29 mouse cellular contexts compared by ENCODE assay signal in the genomic region with DNA sequence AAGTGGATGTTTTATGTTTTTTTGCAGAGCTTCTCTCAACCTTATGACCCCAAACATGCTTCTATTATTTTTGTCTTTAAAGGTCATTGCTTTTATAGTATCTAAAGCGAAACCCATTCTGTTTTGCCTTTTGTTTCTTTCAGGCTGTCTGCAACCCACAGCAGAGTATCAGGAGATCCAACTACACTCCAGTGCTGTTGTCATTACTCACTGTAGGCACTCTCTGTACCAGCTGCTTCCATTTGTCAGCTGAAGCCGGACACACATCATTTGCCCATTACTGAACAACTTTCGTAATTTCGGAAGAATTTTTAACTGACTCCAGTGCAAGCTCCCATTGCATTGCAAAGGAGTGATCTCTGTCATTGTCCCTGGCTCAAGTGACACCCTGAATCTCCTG.
DNase-seq lines count a peak whose midpoint lies in the region; ATAC-seq and TF ChIP-seq lines count a peak whose summit lies in the region.
"Had no signal": no experiment of that assay in that cellular context is flagged by ENCODE, and none has a peak within 500 bp of the region (broad histone marks: within the 10 kb centered on the region; RNA-seq: fewer than 3 reads in every experiment).

No protein-coding gene starts in this region.

- no peak overlapping the region for H3K4me3 ChIP-seq in midbrain, embryonic 11.5 days (ENCODE audit: low read depth, low read length)
- H3K4me3 ChIP-seq in midbrain, embryonic 15.5 days, result no peak overlapping the region
- no peak overlapping the region for H3K4me3 ChIP-seq in myocyte
- H3K4me3 ChIP-seq: embryonic facial prominence, embryonic 12.5 days; erythroblast, embryonic 14.5 days; forebrain, embryonic 12.5 days; forebrain, embryonic 15.5 days; heart, adult 2 months; heart, embryonic 10.5 days; heart, embryonic 13.5 days had no signal

- no peaks in the 10 kb centered on the region for H3K27me3 ChIP-seq in midbrain, embryonic 11.5 days (ENCODE audit: control insufficient read depth, insufficient read depth, low read length)
- H3K27me3 ChIP-seq in midbrain, embryonic 15.5 days (replicated peaks), result no peaks in the 10 kb centered on the region
- H3K27me3 ChIP-seq in myocyte (ENCODE audit: control insufficient read depth, insufficient read depth, insufficient read length), result no peaks in the 10 kb centered on the region
- H3K27me3 ChIP-seq: CH12.LX; embryonic facial prominence, embryonic 12.5 days; forebrain, embryonic 12.5 days; forebrain, embryonic 15.5 days; heart, embryonic 13.5 days; Patski had no signal

- peak; percentile 14 for DNase-seq in embryo, embryonic 10 days (ENCODE audit: low spot score)
- no peak for DNase-seq in embryo, embryonic 11 days
- DNase-seq in midbrain, embryonic 11.5 days (ENCODE audit: low spot score, missing footprints), result no peak
- no peak for DNase-seq in frontal cortex, postnatal 25 days (ENCODE audit: low spot score in 2 of 2)
- DNase-seq: adrenal gland, postnatal 10 days; adrenal gland, postnatal 36 days; cerebellum, adult 11 months; cerebellum, adult 2 months; cerebellum, adult 9-11 months; cerebellum, postnatal 25 days; gastrocnemius, postnatal 10 days; gastrocnemius, postnatal 36 days; heart, adult 2 months; heart, postnatal 14 days; heart, postnatal 4 days had no signal

- WGBS in midbrain, embryonic 11.5 days, result 60% methylated on average over 4 of the region's 4 CpGs
- WGBS in midbrain, embryonic 15.5 days, result 73% methylated on average over 4 of the region's 4 CpGs

- no peak overlapping the region for H3K4me2 ChIP-seq in midbrain, embryonic 11.5 days
- no peak overlapping the region for H3K4me2 ChIP-seq in midbrain, embryonic 15.5 days
- H3K4me2 ChIP-seq in myocyte (ENCODE audit: low read depth), result peak overlapping the region; percentile 39
- H3K4me2 ChIP-seq: embryonic facial prominence, embryonic 12.5 days; forebrain, embryonic 12.5 days; forebrain, embryonic 15.5 days; heart, embryonic 13.5 days; hindbrain, embryonic 14.5 days had no signal

- TF ChIP-seq POLR2A in myocyte (IDR thresholded peaks at IDR 0.05; ENCODE audit: insufficient read length, low read depth), result no peak

- ATAC-seq in midbrain, embryonic 11.5 days (ENCODE audit: low FRiP score), result 0 out of 2 replicates have a peak, but pooled peaks have one; percentile 55
- no peak for ATAC-seq in midbrain, embryonic 15.5 days (replicated peaks)
- ATAC-seq: forebrain, embryonic 15.5 days; hindbrain, postnatal 0 days; inflammation-experienced regulatory T-cells, adult 6 months; Patski had no signal

- H3K4me1 ChIP-seq in midbrain, embryonic 11.5 days (ENCODE audit: control insufficient read depth, insufficient read depth, low read length), result no peaks in the 10 kb centered on the region
- no peaks in the 10 kb centered on the region for H3K4me1 ChIP-seq in midbrain, embryonic 15.5 days
- H3K4me1 ChIP-seq: embryonic facial prominence, embryonic 12.5 days; forebrain, embryonic 12.5 days; forebrain, embryonic 15.5 days; heart, embryonic 10.5 days; heart, embryonic 13.5 days had no signal

- no peaks in the 10 kb centered on the region for H3K36me3 ChIP-seq in midbrain, embryonic 11.5 days (ENCODE audit: control insufficient read depth, insufficient read depth, low read length)
- no peaks in the 10 kb centered on the region for H3K36me3 ChIP-seq in midbrain, embryonic 15.5 days (replicated peaks)
- H3K36me3 ChIP-seq in myocyte (ENCODE audit: control insufficient read depth, insufficient read depth), result no peaks in the 10 kb centered on the region
- H3K36me3 ChIP-seq: embryonic facial prominence, embryonic 12.5 days; forebrain, embryonic 12.5 days; forebrain, embryonic 15.5 days; G1E; heart, embryonic 10.5 days; heart, embryonic 13.5 days had no signal

- H3K9ac ChIP-seq in midbrain, embryonic 11.5 days (ENCODE audit: low read length), result no peak overlapping the region
- no peak overlapping the region for H3K9ac ChIP-seq in midbrain, embryonic 15.5 days
- H3K9ac ChIP-seq: embryonic facial prominence, embryonic 12.5 days; forebrain, embryonic 12.5 days; forebrain, embryonic 15.5 days; heart, embryonic 13.5 days; hindbrain, embryonic 14.5 days had no signal

- no peaks in the 10 kb centered on the region for H3K79me2 ChIP-seq in myocyte (ENCODE audit: control insufficient read depth, insufficient read depth)

- no peak overlapping the region for H3K27ac ChIP-seq in midbrain, embryonic 11.5 days (ENCODE audit: low read depth, low read length)
- H3K27ac ChIP-seq in midbrain, embryonic 15.5 days, result no peak overlapping the region
- H3K27ac ChIP-seq: embryonic facial prominence, embryonic 12.5 days; forebrain, embryonic 12.5 days; forebrain, embryonic 15.5 days; heart, adult 2 months; heart, embryonic 10.5 days; heart, embryonic 13.5 days; hindbrain, embryonic 14.5 days; hindbrain, postnatal 0 days had no signal

- H3ac ChIP-seq in myocyte (ENCODE audit: control insufficient read depth, insufficient read length), result no peak overlapping the region

- no peaks in the 10 kb centered on the region for H3K9me3 ChIP-seq in midbrain, embryonic 11.5 days (ENCODE audit: control insufficient read depth, low read length)
- H3K9me3 ChIP-seq in midbrain, embryonic 15.5 days, result no peaks in the 10 kb centered on the region
- H3K9me3 ChIP-seq: embryonic facial prominence, embryonic 12.5 days; forebrain, embryonic 12.5 days; forebrain, embryonic 15.5 days; heart, embryonic 10.5 days; heart, embryonic 13.5 days had no signal

TF ChIP-seq in myocyte, 11 proteins besides CTCF, POLR2A, EP300 and RAD21:
- TF ChIP-seq E2F4 (IDR thresholded peaks at IDR 0.05; ENCODE audit: insufficient read depth) (no peak), MYOD1 (IDR thresholded peaks at IDR 0.05; ENCODE audit: control insufficient read depth in 1 of 3, insufficient read length in 2 of 3, low read depth in 2 of 3) (peak in 2 of 3 experiments; percentile 80 to 85), POLR2AphosphoS2 (IDR thresholded peaks at IDR 0.05; ENCODE audit: insufficient read length, low read depth) (no peak), SRF (IDR thresholded peaks at IDR 0.05; ENCODE audit: control insufficient read depth, insufficient read length, low read depth) (no peak)
